Mouse (Mus musculus): ENCODE measurements around the gene Nifk. TPM values are rescaled to one million over a fixed set of nuclear protein-coding genes. Genes with fewer than 3 reads are reported as not detected.

Gene Nifk
- total RNA-seq, 4 experiments from 2014 or later: 14.6 to 17.1 (median 16.2) TPM

DNA sequence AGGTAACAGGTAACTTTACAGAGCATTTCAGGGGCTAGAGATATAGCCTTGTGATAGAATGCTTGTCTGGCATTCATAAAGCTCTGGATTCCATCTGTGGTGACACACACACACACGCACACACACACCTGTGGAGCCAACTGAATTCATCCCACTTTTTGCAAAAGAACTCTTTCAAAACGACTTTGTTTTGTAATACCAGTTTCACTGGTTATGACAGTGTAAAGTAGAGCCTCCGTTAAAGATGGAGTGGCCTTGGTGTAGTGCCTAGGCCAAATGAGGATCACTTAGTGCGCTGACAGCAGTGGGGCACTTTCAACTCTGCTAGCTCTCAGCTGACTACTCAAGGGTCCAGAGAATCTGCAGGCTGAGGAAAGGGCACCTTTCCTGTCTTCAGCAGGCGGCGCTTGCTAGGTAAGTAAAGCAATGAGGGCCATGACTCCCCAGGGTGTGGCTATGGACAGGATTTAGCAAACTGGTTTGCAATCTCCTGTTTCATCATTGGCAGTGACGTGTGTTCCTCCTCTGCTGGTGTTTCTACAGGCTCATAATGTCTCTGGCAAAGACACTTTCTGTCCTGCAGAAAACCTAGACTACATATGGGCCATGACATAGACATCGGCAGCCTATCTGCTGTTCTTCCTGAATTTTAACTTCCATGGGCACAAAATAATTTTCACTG, 58.6 kb downstream of the Nifk start:
- no peak for DNase-seq (ENCODE audit: low spot score in 2 of 2)

Other genes with a start within 250 kb of the Nifk start
- gene Gm29106, start 145.3 kb upstream of the Nifk start, total RNA-seq (2022): not detected
- 10 to 100 TPM; 43.8 to 54.3 (median 53.0) TPM for gene Tsn, start 10.1 kb upstream of the Nifk start, total RNA-seq (2022)
- gene Clasp1, start 67.2 kb downstream of the Nifk start, total RNA-seq (2022): 10 to 100 TPM; 45.8 to 55.5 (median 51.7) TPM